Mouse (Mus musculus) liver, adult (tissue): ENCODE results near the gene Clmp.

ENCODE experiments used
- GATA4 ChIP-seq: IDR thresholded peaks from 2 replicates; pipeline ENCODE4 v1.6.1; 2014; ENCODE audit warnings: mild to moderate bottlenecking, low read length; ENCODE audit not compliant: insufficient replicate concordance

The Clmp gene

GRCm38 (mm10) chr9:40743525-40744034 is 57.8 kb downstream of the Clmp start:
- no peak for TF ChIP-seq GATA4

- no peak for TF ChIP-seq GATA4
Measured at GRCm38 (mm10) chr9:40744233-40744632, 58.5 kb downstream of the Clmp start.

GRCm38 (mm10) chr9:40746796-40747195 is 61.0 kb downstream of the Clmp start:
- TF ChIP-seq GATA4: no peak

GRCm38 (mm10) chr9:40747249-40747648 is 61.5 kb downstream of the Clmp start:
- TF ChIP-seq GATA4: no peak

- no peak for TF ChIP-seq GATA4
Measured at GRCm38 (mm10) chr9:40749832-40750620, 64.3 kb downstream of the Clmp start.

GRCm38 (mm10) chr9:40751749-40752148 is 66.0 kb downstream of the Clmp start:
- no peak for TF ChIP-seq GATA4

GRCm38 (mm10) chr9:40756401-40756800 is 70.6 kb downstream of the Clmp start:
- TF ChIP-seq GATA4: no peak

- TF ChIP-seq GATA4: no peak
Measured at GRCm38 (mm10) chr9:40757105-40757626, 71.4 kb downstream of the Clmp start.

- TF ChIP-seq GATA4: no peak
Measured at GRCm38 (mm10) chr9:40757685-40758270, 72.0 kb downstream of the Clmp start.

- no peak for TF ChIP-seq GATA4
Measured at GRCm38 (mm10) chr9:40762354-40762753, 76.6 kb downstream of the Clmp start.

GRCm38 (mm10) chr9:40764887-40765580 is 79.3 kb downstream of the Clmp start:
- no peak for TF ChIP-seq GATA4

- no peak for TF ChIP-seq GATA4
Measured at GRCm38 (mm10) chr9:40765581-40765940, 79.8 kb downstream of the Clmp start.

- TF ChIP-seq GATA4: no peak
Measured at GRCm38 (mm10) chr9:40766058-40766605, 80.4 kb downstream of the Clmp start.

- no peak for TF ChIP-seq GATA4
Measured at GRCm38 (mm10) chr9:40767946-40768345, 82.2 kb downstream of the Clmp start.

- TF ChIP-seq GATA4: no peak
Measured at GRCm38 (mm10) chr9:40772246-40772645, 86.5 kb downstream of the Clmp start.
